Mouse (Mus musculus) heart, postnatal 36 days (tissue): ENCODE data around the gene Elp6. TPM values are rescaled to one million over a fixed set of nuclear protein-coding genes. Genes with fewer than 3 reads are reported as not detected.
"Not testable (repeated sequence)": the region's sequence is repeated elsewhere in the genome, so short reads cannot be mapped to it uniquely, and the experiment has no call there.

ENCODE experiments used
- DNase-seq, 2 experiments: peaks; one replicate each; pipeline ENCODE4 v3.0.0; 2021 to 2022
- intact Hi-C: fragments of 180-260 bp; cut with DNase I; formaldehyde crosslinking; loops from one replicate; pipeline ENCODE4 v1.15.1; 2025
- total RNA-seq, 2 experiments: library from RNA; stranded (reverse); gene quantifications; 2 replicates each; pipeline ENCODE4 v1.2.3; 2021

Elp6 gene
- total RNA-seq, 2 experiments from 2014 or later = 2.6 to 3.2 TPM

GRCm38 (mm10) chr9:110315410-110315809 is 10.4 kb downstream of the Elp6 start:
- DNase-seq = no peak

GRCm38 (mm10) chr9:110315904-110316303 is 10.9 kb downstream of the Elp6 start:
- intact Hi-C loops = no loop called here
- DNase-seq = no peak

More at GRCm38 (mm10) chr9:110315410-110315809, 10.4 kb downstream of the Elp6 start:
- intact Hi-C loops = no loop called here

DNA sequence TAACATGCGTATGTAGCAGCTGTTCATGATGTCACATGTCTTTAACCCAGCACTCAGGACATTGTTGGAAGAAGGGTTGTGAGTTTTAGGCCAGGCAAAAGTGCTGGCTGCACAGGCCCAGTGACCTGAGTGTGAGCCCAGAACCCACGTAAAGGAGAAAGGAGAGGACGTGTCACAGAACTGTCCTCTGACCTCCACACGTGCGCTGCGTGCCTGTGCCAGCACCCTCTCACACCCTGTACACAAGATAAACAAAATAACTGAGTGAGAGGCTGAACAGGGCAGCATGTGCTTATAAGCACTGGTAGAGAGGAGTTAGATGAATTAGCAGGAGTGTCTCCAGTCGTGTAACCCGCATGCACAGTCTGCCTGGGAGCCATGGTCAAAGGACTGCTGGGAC is 11.5 kb downstream of the Elp6 start:
- no peak for DNase-seq
- intact Hi-C loops = no loop called here

DNA sequence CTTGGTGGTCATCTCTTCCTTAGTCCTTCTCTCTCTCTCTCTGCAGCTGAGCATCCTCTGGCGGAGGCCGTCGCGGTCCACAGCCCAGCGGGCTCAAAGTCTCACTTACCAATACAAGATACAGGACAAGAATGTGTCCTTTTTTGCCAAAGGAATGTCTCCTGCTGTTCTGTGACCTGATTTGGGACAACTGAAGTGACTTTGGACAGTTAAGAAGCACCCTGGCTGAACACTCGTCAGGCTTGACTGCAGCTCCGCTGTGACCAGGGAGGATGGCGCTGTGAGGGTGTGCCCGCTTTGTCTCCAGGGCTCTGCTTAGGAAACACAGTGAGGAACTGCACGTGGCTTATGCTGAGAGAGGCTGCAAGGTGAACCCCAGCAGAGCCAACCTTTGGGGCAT is 15.8 kb downstream of the Elp6 start:
- no peak for DNase-seq
- intact Hi-C loops = no loop called here

DNA sequence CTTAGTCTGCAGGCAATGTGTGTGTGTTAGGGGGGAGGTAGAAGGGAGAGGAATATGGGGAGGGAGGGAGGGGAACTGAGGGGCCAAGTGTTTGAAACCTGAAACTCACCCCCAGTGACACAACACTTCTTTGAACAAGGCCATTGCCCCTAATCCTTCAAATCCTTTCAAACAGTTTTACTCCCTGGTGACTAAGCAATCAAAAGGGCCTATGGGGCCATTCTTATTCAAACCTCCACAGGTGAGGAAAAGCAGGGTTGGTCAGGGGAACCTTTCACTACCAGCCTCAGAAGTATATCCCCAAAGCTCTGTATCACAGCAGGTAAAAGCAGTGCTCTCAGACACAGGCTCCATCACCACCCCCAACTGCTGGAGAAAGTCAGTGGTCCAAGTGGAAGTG is 18.0 kb downstream of the Elp6 start:
- intact Hi-C loops = no loop called here
- DNase-seq = no peak

- no peak for DNase-seq
- intact Hi-C loops = no loop called here
Observed at GRCm38 (mm10) chr9:110324181-110324580, 19.2 kb downstream of the Elp6 start.

DNA sequence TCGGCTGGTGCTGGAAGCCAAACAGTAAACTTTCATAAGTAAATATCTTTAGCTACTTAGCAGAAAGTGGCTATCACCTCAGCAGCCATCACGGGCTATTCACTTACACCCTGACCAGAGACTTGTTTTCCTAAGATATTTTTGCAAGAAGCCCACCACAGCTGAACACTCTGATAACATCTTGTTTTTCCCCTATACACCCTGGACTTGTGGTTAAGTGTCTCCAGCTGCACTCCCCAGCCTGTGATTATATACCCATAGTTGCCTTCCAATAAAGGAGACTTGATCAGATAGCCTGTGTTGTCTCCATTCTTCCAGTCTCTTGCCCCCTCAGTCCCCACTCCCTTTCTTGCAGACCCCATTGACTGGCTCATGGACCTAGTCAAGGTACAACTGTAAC is 23.2 kb downstream of the Elp6 start:
- intact Hi-C loops = no loop called here
- no peak for DNase-seq

GRCm38 (mm10) chr9:110328946-110329630 is 24.1 kb downstream of the Elp6 start:
- no peak for DNase-seq
- intact Hi-C loops = no loop called here

DNA sequence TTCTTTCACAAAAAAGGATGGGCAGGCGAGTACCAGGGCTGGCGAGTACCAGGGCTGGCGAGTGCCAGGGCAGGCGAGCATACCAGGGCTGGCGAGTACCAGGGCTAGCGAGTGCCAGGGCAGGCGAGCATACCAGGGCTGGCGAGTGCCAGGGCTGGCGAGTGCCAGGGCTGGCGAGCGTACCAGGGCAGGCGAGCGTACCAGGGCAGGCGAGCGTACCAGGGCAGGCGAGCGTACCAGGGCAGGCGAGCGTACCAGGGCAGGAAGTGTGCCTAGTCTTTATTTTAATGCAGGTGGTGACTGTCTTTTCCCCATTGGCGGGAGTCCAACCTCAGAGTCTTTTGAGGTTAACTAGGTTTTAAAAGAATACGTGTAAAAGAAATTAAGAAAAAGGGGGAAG is 24.7 kb downstream of the Elp6 start:
- DNase-seq = no peak

GRCm38 (mm10) chr9:110330341-110330740 is 25.4 kb downstream of the Elp6 start:
- DNase-seq = no peak
- intact Hi-C loops = no loop called here

More for the DNA sequence above, 24.7 kb downstream of the Elp6 start:
- intact Hi-C loops = no loop called here

- intact Hi-C loops, DNase-seq: not testable (repeated sequence)
Observed at GRCm38 (mm10) chr9:110330913-110331312, 25.9 kb downstream of the Elp6 start.

DNA sequence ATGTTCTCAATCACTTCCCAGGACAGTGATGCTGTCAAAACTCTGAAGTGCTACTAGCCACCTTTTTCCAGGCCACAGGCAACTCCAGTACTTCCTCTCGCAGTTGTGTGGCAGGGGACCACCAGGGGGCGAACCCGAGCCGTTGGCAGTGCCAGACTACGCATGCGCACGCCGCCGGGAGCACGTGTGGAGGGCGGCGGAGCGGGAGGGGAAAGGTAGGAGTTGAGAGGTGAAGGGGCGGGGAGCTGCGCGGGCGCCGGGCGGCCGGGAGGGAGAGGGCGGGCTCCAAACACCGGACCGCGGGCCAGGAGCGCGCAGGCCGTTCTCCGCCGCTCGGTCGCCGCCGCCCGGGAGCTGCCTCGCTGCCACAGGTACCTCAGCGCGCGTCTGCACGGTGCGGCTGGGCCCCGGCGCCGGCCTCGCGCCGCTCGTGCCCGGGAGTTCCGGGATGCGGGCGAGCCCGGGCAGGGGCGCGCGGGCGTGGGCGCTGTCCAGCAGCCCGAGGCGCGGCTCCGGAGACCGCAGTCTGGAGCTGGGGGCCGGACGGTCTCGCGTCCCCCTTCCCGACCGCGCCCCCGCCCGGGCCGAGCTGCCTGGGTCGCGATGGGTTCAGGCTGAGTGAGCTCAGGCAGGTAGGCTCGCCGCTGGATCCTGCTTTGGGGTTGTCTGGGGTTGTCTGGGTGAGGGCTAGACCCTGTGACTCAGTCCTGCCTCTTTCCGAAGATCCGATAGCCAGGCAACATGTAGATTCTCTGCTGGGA is 28.3 kb downstream of the Elp6 start, which contains the start of gene Scap:
Gene Scap (plus strand): TSS at position 154 of the 761 bp plus-strand sequence.
- intact Hi-C loops = loop anchor here (2.0 kb wide), 2 partner anchors 29 to 73 kb away; partner anchors contain the start of gene Elp6
- DNase-seq = peak; percentile 98 to 100

DNA sequence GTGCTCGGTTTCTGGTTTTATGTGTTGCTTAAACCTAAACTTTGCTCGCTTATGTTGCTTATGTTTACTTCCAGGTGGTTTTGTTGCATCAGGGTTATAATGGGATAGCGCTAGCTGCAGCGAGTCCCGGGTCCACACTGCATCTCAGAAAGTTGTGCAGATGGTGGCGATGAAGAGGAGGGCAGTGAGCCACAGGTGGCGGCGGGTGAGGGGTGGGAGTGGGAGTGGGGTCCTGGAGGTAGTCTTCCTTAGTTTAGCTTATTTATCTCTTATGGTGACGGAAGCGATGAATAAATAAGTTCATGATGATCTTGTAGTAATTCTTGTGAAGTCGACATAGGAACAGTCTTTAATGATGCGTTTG is 28.9 kb downstream of the Elp6 start:
- intact Hi-C loops = loop anchor here (2.0 kb wide), 2 partner anchors 29 to 73 kb away; partner anchors contain the start of gene Elp6

DNA sequence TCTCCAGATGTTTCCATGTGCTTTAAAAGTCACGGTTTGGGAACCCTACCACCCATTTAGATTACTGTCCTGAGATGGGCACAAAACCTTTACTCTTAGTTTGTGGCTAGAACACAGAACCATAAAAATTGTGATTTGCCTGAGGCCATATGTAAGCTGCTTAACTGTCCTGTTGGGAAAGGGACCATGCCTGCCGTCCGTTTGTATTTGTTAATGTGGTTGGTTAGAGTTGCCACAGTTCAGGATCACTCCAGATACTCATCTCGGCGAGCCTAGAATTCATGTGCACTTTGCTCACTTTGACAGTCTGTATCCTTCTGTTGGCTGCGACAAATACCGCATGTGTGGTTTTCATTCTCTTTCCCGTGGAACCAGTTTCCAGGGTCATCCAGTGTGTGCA is 29.9 kb downstream of the Elp6 start:
- intact Hi-C loops = no loop called here
- DNase-seq = no peak

More for the DNA sequence above, 28.9 kb downstream of the Elp6 start:
- no peak for DNase-seq

DNA sequence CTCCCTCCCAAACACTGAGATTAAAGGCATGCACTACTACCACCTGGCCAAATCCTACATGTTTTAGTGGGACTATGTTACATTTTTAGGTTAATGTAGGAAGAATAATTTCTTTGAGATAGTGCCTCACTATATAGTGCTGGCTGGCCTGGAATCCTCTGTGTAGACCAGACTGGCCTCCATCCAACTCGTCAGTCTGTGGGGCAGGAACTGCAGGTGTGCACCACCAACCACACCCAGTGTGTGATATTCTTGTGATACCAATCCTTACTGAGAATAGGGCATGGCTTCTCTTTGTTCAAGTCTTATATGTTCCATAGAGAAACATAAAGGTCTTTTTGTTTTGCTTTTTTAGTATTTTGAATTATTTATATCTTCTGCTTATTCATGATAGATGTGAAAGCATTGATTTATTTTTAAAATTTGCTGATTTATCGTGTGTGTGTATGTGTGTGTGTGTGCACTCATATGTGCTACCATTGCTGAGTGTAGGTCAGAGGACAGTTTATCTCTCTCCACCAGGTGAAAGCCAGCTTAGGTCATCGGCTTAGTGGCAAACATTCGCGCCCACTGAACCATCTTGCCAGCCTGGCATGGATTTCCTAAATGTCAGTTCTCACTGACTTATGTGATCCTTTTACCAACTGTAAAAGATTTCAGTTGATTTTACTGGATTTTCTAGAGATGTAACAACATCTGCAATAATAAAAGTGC is 35.2 kb downstream of the Elp6 start:
- no peak for DNase-seq
- intact Hi-C loops = no loop called here

- DNase-seq = no peak
- intact Hi-C loops = no loop called here
Observed at GRCm38 (mm10) chr9:110342008-110342407, 37.0 kb downstream of the Elp6 start.

- intact Hi-C loops = no loop called here
- DNase-seq = no peak
Observed at GRCm38 (mm10) chr9:110343805-110344204, 38.8 kb downstream of the Elp6 start.

GRCm38 (mm10) chr9:110345057-110345739 is 40.2 kb downstream of the Elp6 start:
- intact Hi-C loops = no loop called here
- DNase-seq = no peak

DNA sequence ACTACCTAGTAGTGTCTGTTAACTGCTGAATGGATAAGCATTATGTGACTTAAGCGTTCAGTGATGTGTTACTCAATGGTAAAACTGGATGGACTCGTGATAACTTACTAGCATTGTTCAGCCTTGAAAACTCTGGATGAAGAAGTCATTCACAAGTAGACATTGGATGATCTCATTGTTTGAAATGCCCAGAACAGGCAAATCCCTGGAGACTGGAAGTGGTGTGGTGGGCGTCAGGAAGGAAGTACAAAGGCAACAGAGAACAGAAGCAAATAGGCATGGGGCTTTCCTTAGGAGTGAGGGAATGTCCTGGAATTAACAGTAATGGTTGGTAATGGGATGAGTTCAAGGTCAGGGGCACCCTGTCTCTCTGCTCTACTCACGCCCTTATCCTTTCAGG is 43.9 kb downstream of the Elp6 start:
- intact Hi-C loops = no loop called here
- no peak for DNase-seq

GRCm38 (mm10) chr9:110350188-110350587 is 45.2 kb downstream of the Elp6 start:
- intact Hi-C loops = no loop called here
- DNase-seq = no peak

DNA sequence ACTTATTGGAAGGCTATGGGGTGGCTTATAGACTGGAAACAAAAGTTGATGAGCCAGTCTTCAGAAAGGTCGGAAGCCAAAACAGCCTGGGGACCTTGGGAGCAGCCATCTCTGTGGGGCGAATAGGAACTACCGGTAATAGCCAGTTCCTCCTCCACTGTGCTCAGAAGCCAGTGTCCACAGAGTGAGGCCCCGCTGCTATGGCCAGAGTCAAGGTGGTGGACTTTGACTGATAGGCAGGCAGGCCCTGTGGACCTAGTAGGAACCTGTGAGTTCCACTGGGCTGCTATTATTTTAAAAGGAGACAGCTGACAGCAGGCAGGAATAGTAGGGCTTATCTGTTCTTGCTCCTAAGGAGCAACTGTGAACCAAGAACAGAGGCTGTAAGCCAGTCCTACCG is 45.6 kb downstream of the Elp6 start:
- intact Hi-C loops = no loop called here
- DNase-seq = no peak
